Mouse (Mus musculus) adrenal gland, adult 10 weeks (tissue): ENCODE measurements around the gene Eif6. TPM values are rescaled to one million over a fixed set of nuclear protein-coding genes. Genes with fewer than 3 reads are reported as not detected.

ENCODE experiments used
- polyA plus RNA-seq: library from polyadenylated mRNA; stranded (reverse); fragments of 350-450 nt; fragmentation: Illumina TruSeq; extraction: RNeasy Lipid Tissue Mini Kit (QIAGEN cat#74804); gene quantifications from one replicate; pipeline ENCODE4 v1.2.3, GENCODE M21; 2014; ENCODE audit warnings: low read depth, low replicate concordance

The Eif6 gene
- 17.1 TPM for polyA plus RNA-seq

DNA sequence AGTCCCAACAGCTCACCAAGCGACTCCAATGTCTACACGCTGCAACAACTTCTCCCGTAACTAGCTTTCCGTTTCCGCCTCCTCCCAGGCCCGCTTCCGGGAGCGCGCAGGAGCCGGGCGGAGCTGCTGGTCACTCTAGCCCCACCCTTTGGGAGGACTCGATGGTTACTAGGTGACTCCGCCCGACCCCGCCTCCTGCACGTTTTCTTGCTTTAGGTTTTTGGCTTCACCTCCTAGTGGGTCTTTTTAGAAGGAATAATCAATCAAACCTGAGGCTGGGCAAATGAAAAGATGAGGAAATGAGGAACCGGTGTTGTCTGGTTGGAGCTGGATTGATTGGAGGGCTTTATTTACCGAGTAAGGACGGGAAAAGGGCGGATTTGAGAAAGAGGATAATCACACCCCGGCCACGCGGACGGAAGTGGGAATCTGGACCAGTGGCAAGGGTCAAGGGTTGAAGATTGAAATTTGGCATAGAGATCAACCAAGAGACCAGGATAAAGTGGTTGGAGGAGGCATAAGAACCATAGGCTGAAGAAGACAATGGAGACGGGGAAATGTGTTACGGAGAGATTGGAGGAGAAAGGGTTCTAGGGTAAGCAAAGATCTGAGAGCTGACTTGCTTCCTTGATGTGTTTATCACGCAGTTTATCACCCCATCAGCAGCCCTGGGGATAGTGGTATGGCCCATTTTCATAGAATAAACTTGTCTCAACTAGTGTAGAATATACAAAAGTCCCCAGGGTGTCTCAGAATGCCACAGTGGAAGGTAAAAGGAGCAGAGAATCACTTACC lies at the start of gene Eif6:
Gene Eif6, minus strand, starts transcription at position 296 of the 795 bp plus-strand sequence.

DNA sequence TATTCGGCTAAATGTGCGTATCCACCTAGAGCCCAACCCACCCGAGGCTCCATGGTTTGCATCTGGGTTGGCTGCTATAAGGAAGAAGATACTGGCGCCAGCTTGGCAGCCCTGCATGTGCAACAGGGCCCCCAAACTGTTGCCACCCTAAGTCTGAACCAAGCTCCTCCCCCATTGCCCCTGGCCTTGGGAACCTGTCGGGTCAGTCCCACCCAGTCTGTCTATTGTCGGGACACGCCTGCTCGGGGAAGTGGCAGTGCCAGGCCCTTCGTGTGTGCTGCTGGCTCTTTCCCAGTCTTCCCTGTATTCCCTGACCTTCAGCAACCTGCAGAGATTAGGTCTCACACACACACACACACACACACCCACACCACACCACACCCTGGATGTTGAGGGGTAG lies 8.0 kb upstream of the Eif6 start, which contains the start of gene Fam83c:
Gene Fam83c, minus strand, starts transcription at position 123 of the 400 bp plus-strand sequence.

DNA sequence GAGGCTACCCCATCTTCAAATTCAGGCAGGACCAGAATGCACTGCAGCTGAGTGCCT lies 7.5 kb downstream of the Eif6 start, which contains the start of gene BC029722:
Gene BC029722, minus strand, starts transcription at position 35 of the 57 bp plus-strand sequence.

DNA sequence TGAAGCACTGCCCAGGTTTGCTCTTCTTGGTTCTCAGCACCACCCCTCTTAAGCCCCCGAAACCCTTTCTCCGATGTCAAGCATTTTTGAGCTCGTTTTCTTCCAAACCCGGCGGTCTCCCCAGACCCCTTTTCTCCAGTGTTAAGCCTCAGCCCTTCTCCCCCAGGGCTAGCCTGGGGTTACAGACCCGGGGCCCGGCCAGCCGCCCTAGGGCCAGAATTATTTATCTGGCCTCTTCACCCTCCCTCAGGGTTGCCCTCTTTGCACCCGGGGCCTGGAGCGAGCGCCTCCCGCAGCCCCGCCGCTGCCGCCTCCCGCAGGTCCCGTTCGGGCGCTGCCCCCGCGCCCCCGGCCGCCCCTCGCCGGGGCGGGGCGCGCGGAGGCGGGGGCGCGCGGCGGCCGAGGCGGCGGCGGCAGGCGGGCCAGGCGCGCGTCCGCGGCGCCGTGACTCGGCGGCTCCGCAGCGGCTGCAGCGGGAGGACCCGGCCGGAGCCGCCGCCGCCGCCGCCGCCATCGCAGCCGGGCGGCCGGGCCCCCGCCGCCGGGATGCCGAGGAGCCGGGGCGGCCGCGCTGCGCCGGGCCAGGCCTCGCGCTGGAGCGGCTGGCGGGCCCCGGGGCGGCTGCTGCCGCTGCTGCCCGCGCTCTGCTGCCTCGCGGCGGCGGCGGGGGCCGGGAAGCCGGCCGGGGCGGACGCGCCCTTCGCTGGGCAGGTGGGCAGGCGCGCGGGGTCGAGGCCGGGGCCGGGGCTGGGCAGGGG lies 51.6 kb downstream of the Eif6 start, which contains the start of gene Mmp24:
Gene Mmp24, plus strand, starts transcription at position 416 of the 758 bp plus-strand sequence.

Other genes starting within 250 kb of the Eif6 start
- 10.0 TPM for gene Gss, start 234.1 kb downstream of the Eif6 start, polyA plus RNA-seq
- not detected for gene Myh7b, start 215.7 kb downstream of the Eif6 start, polyA plus RNA-seq
- 135 TPM for gene Trpc4ap, start 134.5 kb downstream of the Eif6 start, polyA plus RNA-seq
- 13.9 TPM for gene Edem2, start 97.5 kb downstream of the Eif6 start, polyA plus RNA-seq
- gene Gm17581, start 91.1 kb downstream of the Eif6 start, polyA plus RNA-seq = not detected
- 26.1 TPM for gene Procr, start 75.8 kb downstream of the Eif6 start, polyA plus RNA-seq
- gene Mmp24, start 51.6 kb downstream of the Eif6 start, polyA plus RNA-seq = 0.17 TPM
- gene BC029722, start 7.5 kb downstream of the Eif6 start, polyA plus RNA-seq = 203 TPM
- 0.17 TPM for gene Fam83c, start 7.9 kb upstream of the Eif6 start, polyA plus RNA-seq
- 74.9 TPM for gene Uqcc1, start 103.4 kb upstream of the Eif6 start, polyA plus RNA-seq
- gene Gm15557, start 113.8 kb upstream of the Eif6 start, polyA plus RNA-seq = not detected
- not detected for gene Gdf5, start 118.4 kb upstream of the Eif6 start, polyA plus RNA-seq
- gene Cep250, start 129.5 kb upstream of the Eif6 start, polyA plus RNA-seq = 1.1 TPM
- gene 6430550D23Rik, start 181.1 kb upstream of the Eif6 start, polyA plus RNA-seq = 0.64 TPM
- 23.6 TPM for gene Ergic3, start 181.1 kb upstream of the Eif6 start, polyA plus RNA-seq
- gene Fer1l4, start 226.0 kb upstream of the Eif6 start, polyA plus RNA-seq = not detected
- 0.12 TPM for gene Spag4, start 238.2 kb upstream of the Eif6 start, polyA plus RNA-seq